Mouse (Mus musculus): ENCODE results near the gene Fars2. TPM values are rescaled to one million over a fixed set of nuclear protein-coding genes. Genes with fewer than 3 reads are reported as not detected.

Gene Fars2
- polyA plus RNA-seq, 1 experiment from 2014 or later = 68.1 TPM

- H3K27ac ChIP-seq (replicated peaks in 1 of 2; ENCODE audit: control insufficient read depth in 1 of 2, insufficient read depth in 1 of 2, low read depth in 2 of 2, low read length in 2 of 2) = no peak overlapping the region
- no peaks in the 10 kb centered on the region for H3K9me3 ChIP-seq (ENCODE audit: control insufficient read depth, low read length)
- no peak overlapping the region for H3K9ac ChIP-seq (ENCODE audit: low read length)
- H3K27me3 ChIP-seq (ENCODE audit: control insufficient read depth, insufficient read depth, low read length) = no peaks in the 10 kb centered on the region
- no peak for ATAC-seq (ENCODE audit: insufficient number of reproducible peaks, insufficient read depth, low FRiP score, low read depth)
- no peaks in the 10 kb centered on the region for H3K36me3 ChIP-seq (ENCODE audit: control insufficient read depth, insufficient read depth, low read length)
- no peak overlapping the region for H3K4me3 ChIP-seq (ENCODE audit: control insufficient read depth in 1 of 2, insufficient read depth in 1 of 2, low read depth in 1 of 2, low read length in 2 of 2)
- no peak overlapping the region for H3K4me2 ChIP-seq (ENCODE audit: low read length)
- H3K4me1 ChIP-seq (ENCODE audit: control insufficient read depth in 2 of 2, insufficient read depth in 2 of 2, low read length in 2 of 2) = peaks cover 16 to 27% of the 10 kb centered on the region in 2 experiments
- WGBS = 91% methylated on average over 4 of the region's 4 CpGs
These were observed 410.5 kb downstream of the Fars2 start for GRCm38 (mm10) chr13:36527761-36528160.

DNA sequence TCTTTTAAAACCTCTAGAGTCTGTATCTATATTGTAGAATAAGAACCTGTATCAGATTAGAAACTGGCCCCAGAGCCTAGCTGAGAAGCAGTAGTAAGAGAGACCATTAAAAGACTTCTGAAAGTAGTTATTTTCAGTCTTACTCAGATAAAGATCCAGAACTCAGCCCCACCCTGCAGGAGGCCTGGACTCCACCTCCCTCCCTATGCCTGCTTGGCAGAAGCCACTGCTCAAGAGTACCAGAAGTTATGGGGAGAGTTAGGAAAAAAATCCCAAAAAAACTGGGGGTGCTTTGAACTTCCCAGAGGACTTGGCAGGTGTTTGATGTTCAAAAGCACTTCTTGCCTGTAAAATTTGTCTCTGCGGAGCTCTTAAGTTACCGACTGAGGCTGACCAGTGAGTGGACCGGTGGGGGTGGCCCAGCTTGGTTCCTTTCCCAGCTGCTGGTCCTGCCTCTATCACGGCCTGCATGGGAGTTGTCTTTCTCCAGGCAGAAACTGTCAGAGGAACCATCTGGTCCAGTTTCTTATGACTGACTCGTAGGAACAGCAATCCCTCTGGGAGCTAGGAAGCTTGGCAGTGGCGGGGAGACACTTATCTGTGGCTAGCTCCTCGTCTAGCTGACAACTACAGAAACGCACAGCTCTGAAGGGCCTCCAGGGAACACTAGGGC lies 411.1 kb downstream of the Fars2 start:
- no peak overlapping the region for H3K27ac ChIP-seq (replicated peaks in 1 of 2; ENCODE audit: control insufficient read depth in 1 of 2, insufficient read depth in 1 of 2, low read depth in 2 of 2, low read length in 2 of 2)
- H3K9me3 ChIP-seq (ENCODE audit: control insufficient read depth, low read length) = no peaks in the 10 kb centered on the region
- 36% methylated on average over 8 of the region's 8 CpGs for WGBS
- ATAC-seq (ENCODE audit: insufficient number of reproducible peaks, insufficient read depth, low FRiP score, low read depth) = 0 out of 2 replicates have a peak, but pooled peaks have one; percentile 28
- H3K4me2 ChIP-seq (ENCODE audit: low read length) = no peak overlapping the region
- H3K4me1 ChIP-seq (ENCODE audit: control insufficient read depth in 2 of 2, insufficient read depth in 2 of 2, low read length in 2 of 2) = peaks cover 17 to 27% of the 10 kb centered on the region in 2 experiments
- H3K27me3 ChIP-seq (ENCODE audit: control insufficient read depth, insufficient read depth, low read length) = no peaks in the 10 kb centered on the region
- no peak overlapping the region for H3K4me3 ChIP-seq (ENCODE audit: control insufficient read depth in 1 of 2, insufficient read depth in 1 of 2, low read depth in 1 of 2, low read length in 2 of 2)
- no peak overlapping the region for H3K9ac ChIP-seq (ENCODE audit: low read length)
- H3K36me3 ChIP-seq (ENCODE audit: control insufficient read depth, insufficient read depth, low read length) = no peaks in the 10 kb centered on the region

DNA sequence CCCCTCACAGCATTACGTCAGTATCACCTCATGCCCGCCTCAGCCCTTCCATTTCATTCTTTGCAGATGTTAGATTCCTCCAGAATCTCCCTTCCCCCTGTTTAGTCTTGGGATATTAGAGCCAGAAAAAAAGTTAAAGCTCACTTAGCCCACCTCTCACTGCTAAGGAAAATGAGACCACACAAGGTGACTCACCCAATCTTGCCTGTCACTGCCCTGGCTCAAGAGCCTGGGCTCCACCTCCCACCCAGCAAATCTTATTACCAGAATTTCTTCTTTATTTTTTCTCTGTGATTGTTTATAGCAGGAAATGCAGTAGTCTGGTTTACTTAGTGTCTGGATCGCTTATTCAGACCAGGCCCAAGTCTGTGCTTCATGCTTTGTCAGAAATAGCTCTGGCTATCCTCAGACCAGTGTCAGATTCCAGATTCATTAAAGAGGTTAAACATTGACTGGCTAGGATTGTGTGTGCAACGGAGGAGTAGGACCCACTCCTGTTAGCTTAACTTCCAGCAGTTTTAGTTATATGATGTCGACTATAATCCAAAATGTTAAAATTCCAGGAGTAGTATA lies 412.3 kb downstream of the Fars2 start:
- H3K9me3 ChIP-seq (ENCODE audit: control insufficient read depth, low read length) = no peaks in the 10 kb centered on the region
- WGBS = 73% methylated on average over 5 of the region's 5 CpGs
- H3K27me3 ChIP-seq (ENCODE audit: control insufficient read depth, insufficient read depth, low read length) = no peaks in the 10 kb centered on the region
- H3K4me1 ChIP-seq (ENCODE audit: control insufficient read depth in 2 of 2, insufficient read depth in 2 of 2, low read length in 2 of 2) = peaks cover 19 to 27% of the 10 kb centered on the region in 2 experiments
- ATAC-seq (ENCODE audit: insufficient number of reproducible peaks, insufficient read depth, low FRiP score, low read depth) = no peak
- H3K36me3 ChIP-seq (ENCODE audit: control insufficient read depth, insufficient read depth, low read length) = no peaks in the 10 kb centered on the region
- no peak overlapping the region for H3K27ac ChIP-seq (replicated peaks in 1 of 2; ENCODE audit: control insufficient read depth in 1 of 2, insufficient read depth in 1 of 2, low read depth in 2 of 2, low read length in 2 of 2)
- H3K9ac ChIP-seq (ENCODE audit: low read length) = no peak overlapping the region
- no peak overlapping the region for H3K4me3 ChIP-seq (ENCODE audit: control insufficient read depth in 1 of 2, insufficient read depth in 1 of 2, low read depth in 1 of 2, low read length in 2 of 2)
- no peak overlapping the region for H3K4me2 ChIP-seq (ENCODE audit: low read length)

DNA sequence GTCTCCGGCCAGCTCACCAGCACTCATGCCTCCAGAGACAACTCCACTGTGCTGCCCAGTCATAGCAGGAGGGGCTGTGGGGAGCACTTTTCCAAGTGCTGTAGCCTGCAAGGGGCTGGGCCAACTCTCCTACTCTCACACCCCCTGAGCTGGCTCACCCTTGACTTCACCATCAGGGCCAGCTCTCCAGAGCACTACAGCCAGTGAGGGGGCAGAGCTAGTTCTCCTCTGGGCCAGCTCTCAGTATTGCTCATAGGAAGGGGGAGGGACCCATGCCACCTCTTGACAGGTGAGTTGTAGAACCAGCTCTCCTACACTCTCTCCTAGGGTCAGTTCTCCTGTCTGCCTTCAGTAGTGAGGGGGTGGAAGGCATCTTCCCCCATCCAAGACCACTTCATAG lies 413.6 kb downstream of the Fars2 start:
- 89% methylated on average over 1 of the region's 1 CpGs for WGBS
- no peaks in the 10 kb centered on the region for H3K36me3 ChIP-seq (ENCODE audit: control insufficient read depth, insufficient read depth, low read length)
- no peak overlapping the region for H3K4me3 ChIP-seq (ENCODE audit: control insufficient read depth in 1 of 2, insufficient read depth in 1 of 2, low read depth in 1 of 2, low read length in 2 of 2)
- H3K9me3 ChIP-seq (ENCODE audit: control insufficient read depth, low read length) = no peaks in the 10 kb centered on the region
- peaks cover 13 to 21% of the 10 kb centered on the region in 2 experiments for H3K4me1 ChIP-seq (ENCODE audit: control insufficient read depth in 2 of 2, insufficient read depth in 2 of 2, low read length in 2 of 2)
- no peaks in the 10 kb centered on the region for H3K27me3 ChIP-seq (ENCODE audit: control insufficient read depth, insufficient read depth, low read length)
- H3K4me2 ChIP-seq (ENCODE audit: low read length) = no peak overlapping the region
- no peak for ATAC-seq (ENCODE audit: insufficient number of reproducible peaks, insufficient read depth, low FRiP score, low read depth)
- H3K9ac ChIP-seq (ENCODE audit: low read length) = no peak overlapping the region
- no peak overlapping the region for H3K27ac ChIP-seq (replicated peaks in 1 of 2; ENCODE audit: control insufficient read depth in 1 of 2, insufficient read depth in 1 of 2, low read depth in 2 of 2, low read length in 2 of 2)

DNA sequence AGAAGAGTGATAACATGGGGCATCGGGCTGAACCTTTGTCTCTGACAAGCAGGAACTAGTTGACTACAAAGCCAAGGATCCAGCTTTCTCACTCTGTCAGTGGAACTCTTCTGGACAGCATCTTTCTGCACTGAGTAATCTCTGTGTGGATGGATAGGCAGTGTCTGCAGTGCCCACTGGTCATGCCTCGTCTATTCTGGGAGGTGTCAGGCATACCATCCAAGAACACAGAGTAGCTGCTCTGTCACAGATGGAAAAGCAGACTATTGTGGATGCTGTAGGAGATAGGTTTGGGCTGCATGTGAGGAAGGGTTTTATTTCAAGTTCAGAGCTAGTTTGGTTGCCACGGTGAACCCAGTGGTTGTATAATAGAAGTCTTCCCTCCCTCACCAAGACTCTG lies 414.7 kb downstream of the Fars2 start:
- H3K4me2 ChIP-seq (ENCODE audit: low read length) = no peak overlapping the region
- peak overlapping the region; percentile 25 to 50; a peak in 2 of 4 replicates for H3K27ac ChIP-seq (replicated peaks in 1 of 2; ENCODE audit: control insufficient read depth in 1 of 2, insufficient read depth in 1 of 2, low read depth in 2 of 2, low read length in 2 of 2)
- no peaks in the 10 kb centered on the region for H3K27me3 ChIP-seq (ENCODE audit: control insufficient read depth, insufficient read depth, low read length)
- 27% methylated on average over 3 of the region's 3 CpGs for WGBS
- H3K4me1 ChIP-seq (ENCODE audit: control insufficient read depth in 2 of 2, insufficient read depth in 2 of 2, low read length in 2 of 2) = peaks cover 13 to 21% of the 10 kb centered on the region in 2 experiments
- no peak overlapping the region for H3K4me3 ChIP-seq (ENCODE audit: control insufficient read depth in 1 of 2, insufficient read depth in 1 of 2, low read depth in 1 of 2, low read length in 2 of 2)
- H3K36me3 ChIP-seq (ENCODE audit: control insufficient read depth, insufficient read depth, low read length) = no peaks in the 10 kb centered on the region
- H3K9me3 ChIP-seq (ENCODE audit: control insufficient read depth, low read length) = no peaks in the 10 kb centered on the region
- 0 out of 2 replicates have a peak, but pooled peaks have one; percentile 24 for ATAC-seq (ENCODE audit: insufficient number of reproducible peaks, insufficient read depth, low FRiP score, low read depth)
- H3K9ac ChIP-seq (ENCODE audit: low read length) = no peak overlapping the region

DNA sequence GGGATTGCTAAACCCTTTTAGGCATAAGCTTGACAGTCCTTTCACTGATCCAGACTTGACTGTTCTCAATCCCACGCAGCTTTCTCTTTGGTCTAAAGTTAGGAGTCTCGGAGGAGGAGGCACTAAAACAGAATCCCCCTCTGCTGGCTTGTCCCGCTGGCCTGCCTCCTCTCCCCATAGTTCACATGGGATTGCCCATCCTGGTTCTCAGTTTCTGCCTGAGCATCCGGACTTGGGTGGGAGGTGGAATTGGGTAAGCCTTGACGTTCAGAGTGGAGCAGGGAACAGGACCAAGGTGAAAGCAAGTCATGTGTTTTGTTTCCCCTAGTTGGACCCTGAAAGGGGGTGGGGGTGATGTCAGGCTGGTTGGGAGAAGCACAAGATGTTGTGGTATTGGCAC lies 415.9 kb downstream of the Fars2 start:
- Histone ChIP-seq H3K4me1 (ENCODE audit: control insufficient read depth in 2 of 2, insufficient read depth in 2 of 2, low read length in 2 of 2) (peaks cover 13 to 21% of the 10 kb centered on the region in 2 experiments), H3K27ac (replicated peaks in 1 of 2; ENCODE audit: control insufficient read depth in 1 of 2, insufficient read depth in 1 of 2, low read depth in 2 of 2, low read length in 2 of 2) (no peak overlapping the region), H3K36me3 (ENCODE audit: control insufficient read depth, insufficient read depth, low read length) (no peaks in the 10 kb centered on the region), H3K4me3 (ENCODE audit: control insufficient read depth in 1 of 2, insufficient read depth in 1 of 2, low read depth in 1 of 2, low read length in 2 of 2) (no peak overlapping the region), H3K4me2 (ENCODE audit: low read length) (no peak overlapping the region), H3K27me3 (ENCODE audit: control insufficient read depth, insufficient read depth, low read length) (no peaks in the 10 kb centered on the region), H3K9me3 (ENCODE audit: control insufficient read depth, low read length) (no peaks in the 10 kb centered on the region), H3K9ac (ENCODE audit: low read length) (no peak overlapping the region)
- ATAC-seq (ENCODE audit: insufficient number of reproducible peaks, insufficient read depth, low FRiP score, low read depth) = no peak
- 92% methylated on average over 5 of the region's 5 CpGs for WGBS

- no peak for ATAC-seq (ENCODE audit: insufficient number of reproducible peaks, insufficient read depth, low FRiP score, low read depth)
- no peak overlapping the region for H3K9ac ChIP-seq (ENCODE audit: low read length)
- no peaks in the 10 kb centered on the region for H3K36me3 ChIP-seq (ENCODE audit: control insufficient read depth, insufficient read depth, low read length)
- no peak overlapping the region for H3K4me2 ChIP-seq (ENCODE audit: low read length)
- no peaks in the 10 kb centered on the region for H3K27me3 ChIP-seq (ENCODE audit: control insufficient read depth, insufficient read depth, low read length)
- H3K4me1 ChIP-seq (ENCODE audit: control insufficient read depth in 2 of 2, insufficient read depth in 2 of 2, low read length in 2 of 2) = peaks cover 13 to 21% of the 10 kb centered on the region in 2 experiments
- no peak overlapping the region for H3K4me3 ChIP-seq (ENCODE audit: control insufficient read depth in 1 of 2, insufficient read depth in 1 of 2, low read depth in 1 of 2, low read length in 2 of 2)
- 72% methylated on average over 7 of the region's 7 CpGs for WGBS
- no peaks in the 10 kb centered on the region for H3K9me3 ChIP-seq (ENCODE audit: control insufficient read depth, low read length)
- H3K27ac ChIP-seq (replicated peaks in 1 of 2; ENCODE audit: control insufficient read depth in 1 of 2, insufficient read depth in 1 of 2, low read depth in 2 of 2, low read length in 2 of 2) = no peak overlapping the region
These were observed 416.3 kb downstream of the Fars2 start for GRCm38 (mm10) chr13:36533518-36533917.
